Mouse (Mus musculus): ENCODE measurements around the gene Slc39a10. TPM values are rescaled to one million over a fixed set of nuclear protein-coding genes. Genes with fewer than 3 reads are reported as not detected.

The Slc39a10 gene
- polyA plus RNA-seq, 1 experiment from 2014 or later, result 50.5 TPM

GRCm38 (mm10) chr1:46902102-46902683, 9.5 kb upstream of the Slc39a10 start:
- Histone ChIP-seq H3K4me1 (no peaks in the 10 kb centered on the region), H3K4me2 (replicated peaks) (no peak overlapping the region), H3K9me3 (0 out of 2 replicates have a peak, but pooled peaks cover 5% of the 10 kb centered on the region), H3K36me3 (no peaks in the 10 kb centered on the region), H3K4me3 (no peak overlapping the region), H3K27ac (no peak overlapping the region), H3K27me3 (no peaks in the 10 kb centered on the region), H3K9ac (no peak overlapping the region)
- no peak for ATAC-seq (ENCODE audit: low FRiP score, low read depth)
- WGBS, result 51% methylated on average over 2 of the region's 2 CpGs

- H3K4me2 ChIP-seq (replicated peaks), result peak overlapping the region; percentile 21
- 0 out of 2 replicates have a peak overlapping the region, but pooled peaks have one; percentile 10 for H3K27ac ChIP-seq
- peaks cover 8% of the 10 kb centered on the region for H3K4me1 ChIP-seq
- 10% methylated on average over 7 of the region's 7 CpGs for WGBS
- H3K27me3 ChIP-seq, result no peaks in the 10 kb centered on the region
- no peaks in the 10 kb centered on the region for H3K36me3 ChIP-seq
- no peak overlapping the region for H3K9ac ChIP-seq
- ATAC-seq (ENCODE audit: low FRiP score, low read depth), result no peak
- no peak overlapping the region for H3K4me3 ChIP-seq
- H3K9me3 ChIP-seq, result no peaks in the 10 kb centered on the region
These were observed 1.7 kb upstream of the Slc39a10 start for GRCm38 (mm10) chr1:46894281-46894842.

DNA sequence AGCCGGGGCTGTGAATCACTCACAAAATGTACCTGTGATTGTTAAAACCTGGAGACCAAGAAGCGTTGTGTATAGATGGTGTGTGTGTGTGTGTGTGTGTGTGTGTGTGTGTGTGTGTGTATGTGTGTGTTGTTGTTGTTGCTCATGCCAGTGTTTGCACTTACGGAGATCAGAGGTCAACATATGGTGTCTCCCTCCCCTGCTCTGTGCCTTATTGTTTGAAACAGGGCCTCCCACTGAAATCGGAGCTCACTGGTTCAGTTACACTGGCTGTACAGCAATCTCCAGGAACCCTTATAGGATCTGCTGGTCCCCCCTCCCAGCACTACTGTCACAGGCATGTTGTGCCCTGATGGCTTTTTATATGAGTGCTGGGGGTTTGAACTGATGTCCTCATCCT, 3.9 kb downstream of the Slc39a10 start:
- no peak overlapping the region; the same call in 1 of the 2 replicates for H3K27ac ChIP-seq
- H3K36me3 ChIP-seq, result no peaks in the 10 kb centered on the region
- no peaks in the 10 kb centered on the region for H3K27me3 ChIP-seq
- no peak overlapping the region for H3K4me2 ChIP-seq (replicated peaks)
- H3K9ac ChIP-seq, result no peak overlapping the region
- no peaks in the 10 kb centered on the region for H3K9me3 ChIP-seq
- ATAC-seq (ENCODE audit: low FRiP score, low read depth), result no peak
- peaks cover 30% of the 10 kb centered on the region for H3K4me1 ChIP-seq
- H3K4me3 ChIP-seq, result no peak overlapping the region
- WGBS, result 39% methylated on average over 4 of the region's 4 CpGs

DNA sequence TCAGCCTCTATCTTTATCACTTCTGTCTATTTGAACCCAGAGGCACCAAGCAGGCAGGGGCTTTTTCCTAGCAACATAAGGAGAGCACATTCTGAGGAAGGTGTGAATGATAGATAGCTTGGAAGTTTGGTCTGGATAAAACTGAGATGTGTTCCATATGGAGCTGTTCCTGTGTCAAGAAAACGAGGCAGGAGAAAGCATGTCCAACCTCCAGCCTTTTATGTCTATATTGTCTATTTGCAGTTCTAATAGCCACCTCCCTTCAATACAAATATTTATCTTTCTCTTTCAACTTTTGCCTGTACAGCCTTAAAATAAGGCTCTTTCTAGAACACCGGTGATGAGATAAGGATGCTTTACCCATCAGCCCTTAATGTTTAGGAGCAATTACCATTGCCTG, 4.3 kb downstream of the Slc39a10 start:
- no peaks in the 10 kb centered on the region for H3K9me3 ChIP-seq
- no peak overlapping the region for H3K4me2 ChIP-seq (replicated peaks)
- no peak for ATAC-seq (ENCODE audit: low FRiP score, low read depth)
- peaks cover 30% of the 10 kb centered on the region for H3K4me1 ChIP-seq
- H3K27ac ChIP-seq, result peak overlapping the region; percentile 61; the same call in 1 of the 2 replicates
- no peaks in the 10 kb centered on the region for H3K36me3 ChIP-seq
- WGBS, result 25% methylated on average over 2 of the region's 2 CpGs
- H3K9ac ChIP-seq, result no peak overlapping the region
- no peak overlapping the region for H3K4me3 ChIP-seq
- H3K27me3 ChIP-seq, result no peaks in the 10 kb centered on the region

- Histone ChIP-seq H3K4me3 (no peak overlapping the region), H3K4me1 (peaks cover 30% of the 10 kb centered on the region), H3K9ac (no peak overlapping the region), H3K27ac (peak overlapping the region; percentile 61; the same call in 1 of the 2 replicates), H3K4me2 (replicated peaks) (no peak overlapping the region; the same call in 1 of the 2 replicates), H3K9me3 (no peaks in the 10 kb centered on the region), H3K36me3 (no peaks in the 10 kb centered on the region), H3K27me3 (no peaks in the 10 kb centered on the region)
- ATAC-seq (ENCODE audit: low FRiP score, low read depth), result 0 out of 2 replicates have a peak, but pooled peaks have one; percentile 57
- 8% methylated on average over 6 of the region's 6 CpGs for WGBS
These were observed 4.7 kb downstream of the Slc39a10 start for GRCm38 (mm10) chr1:46887908-46888307.

GRCm38 (mm10) chr1:46886091-46886490, 6.6 kb downstream of the Slc39a10 start:
- no peaks in the 10 kb centered on the region for H3K9me3 ChIP-seq
- no peak overlapping the region for H3K9ac ChIP-seq
- H3K4me1 ChIP-seq, result peaks cover 30% of the 10 kb centered on the region
- WGBS, result 24% methylated on average over 9 of the region's 9 CpGs
- H3K4me3 ChIP-seq, result no peak overlapping the region
- no peaks in the 10 kb centered on the region for H3K27me3 ChIP-seq
- H3K4me2 ChIP-seq (replicated peaks), result no peak overlapping the region
- H3K27ac ChIP-seq, result no peak overlapping the region
- 0 out of 2 replicates have a peak, but pooled peaks have one; percentile 29 for ATAC-seq (ENCODE audit: low FRiP score, low read depth)
- H3K36me3 ChIP-seq, result no peaks in the 10 kb centered on the region

GRCm38 (mm10) chr1:46885231-46885630, 7.4 kb downstream of the Slc39a10 start:
- no peaks in the 10 kb centered on the region for H3K9me3 ChIP-seq
- ATAC-seq (ENCODE audit: low FRiP score, low read depth), result no peak
- H3K27me3 ChIP-seq, result no peaks in the 10 kb centered on the region
- H3K36me3 ChIP-seq, result no peaks in the 10 kb centered on the region
- no peak overlapping the region for H3K27ac ChIP-seq
- H3K4me1 ChIP-seq, result peaks cover 30% of the 10 kb centered on the region
- no peak overlapping the region for H3K4me3 ChIP-seq
- WGBS, result 6% methylated on average over 3 of the region's 3 CpGs
- H3K9ac ChIP-seq, result no peak overlapping the region
- peak overlapping the region; percentile 4; the same call in 1 of the 2 replicates for H3K4me2 ChIP-seq (replicated peaks)

- ATAC-seq (ENCODE audit: low FRiP score, low read depth), result no peak
- no peak overlapping the region for H3K27ac ChIP-seq
- no peaks in the 10 kb centered on the region for H3K36me3 ChIP-seq
- H3K27me3 ChIP-seq, result no peaks in the 10 kb centered on the region
- H3K9me3 ChIP-seq, result no peaks in the 10 kb centered on the region
- no peak overlapping the region for H3K9ac ChIP-seq
- no peak overlapping the region for H3K4me3 ChIP-seq
- H3K4me1 ChIP-seq, result peaks cover 2% of the 10 kb centered on the region; the same call in 1 of the 2 replicates
- no peak overlapping the region for H3K4me2 ChIP-seq (replicated peaks)
These were observed 12.7 kb downstream of the Slc39a10 start for GRCm38 (mm10) chr1:46879951-46880350.

DNA sequence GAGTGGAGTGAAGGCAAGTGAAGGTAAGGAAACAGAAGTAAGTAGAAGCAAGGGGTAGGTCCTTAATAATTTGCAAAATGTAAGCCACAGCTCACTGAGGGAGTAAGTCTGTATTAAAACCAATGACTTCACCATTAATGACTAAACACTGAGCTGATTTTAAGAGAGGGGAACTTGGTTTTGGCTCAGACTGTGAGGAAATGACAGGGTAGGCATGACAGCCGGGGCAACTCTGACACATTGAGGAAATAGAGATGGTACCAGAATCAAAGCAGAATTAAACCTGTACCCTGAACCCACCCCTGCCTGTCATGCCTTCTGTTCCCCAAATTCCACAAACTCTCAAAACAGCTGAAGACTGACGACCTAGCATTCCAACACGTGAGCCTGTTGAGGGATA, 18.9 kb downstream of the Slc39a10 start:
- no peaks in the 10 kb centered on the region for H3K27me3 ChIP-seq
- no peak overlapping the region for H3K4me3 ChIP-seq
- H3K9me3 ChIP-seq, result no peaks in the 10 kb centered on the region
- no peak overlapping the region for H3K27ac ChIP-seq
- H3K36me3 ChIP-seq, result no peaks in the 10 kb centered on the region
- H3K9ac ChIP-seq, result no peak overlapping the region
- no peak for ATAC-seq (ENCODE audit: low FRiP score, low read depth)
- WGBS, result 63% methylated on average over 3 of the region's 3 CpGs
- no peaks in the 10 kb centered on the region for H3K4me1 ChIP-seq
- H3K4me2 ChIP-seq (replicated peaks), result no peak overlapping the region

- Histone ChIP-seq H3K9ac (no peak overlapping the region), H3K9me3 (no peaks in the 10 kb centered on the region), H3K27me3 (no peaks in the 10 kb centered on the region), H3K4me2 (replicated peaks) (no peak overlapping the region), H3K27ac (no peak overlapping the region), H3K4me1 (no peaks in the 10 kb centered on the region), H3K4me3 (no peak overlapping the region), H3K36me3 (no peaks in the 10 kb centered on the region)
- no peak for ATAC-seq (ENCODE audit: low FRiP score, low read depth)
These were observed 22.9 kb downstream of the Slc39a10 start for GRCm38 (mm10) chr1:46869788-46870187.

GRCm38 (mm10) chr1:46864175-46864885, 28.3 kb downstream of the Slc39a10 start:
- Histone ChIP-seq H3K27ac (no peak overlapping the region), H3K36me3 (no peaks in the 10 kb centered on the region), H3K27me3 (no peaks in the 10 kb centered on the region), H3K9ac (no peak overlapping the region), H3K4me2 (replicated peaks) (no peak overlapping the region), H3K4me3 (no peak overlapping the region), H3K4me1 (0 out of 2 replicates have a peak, but pooled peaks cover 2% of the 10 kb centered on the region), H3K9me3 (no peaks in the 10 kb centered on the region)
- WGBS, result 81% methylated on average over 7 of the region's 7 CpGs
- ATAC-seq (ENCODE audit: low FRiP score, low read depth), result no peak

- no peak overlapping the region for H3K4me2 ChIP-seq (replicated peaks)
- H3K36me3 ChIP-seq, result no peaks in the 10 kb centered on the region
- H3K27me3 ChIP-seq, result no peaks in the 10 kb centered on the region
- H3K4me1 ChIP-seq, result 0 out of 2 replicates have a peak, but pooled peaks cover 4% of the 10 kb centered on the region
- no peaks in the 10 kb centered on the region for H3K9me3 ChIP-seq
- 82% methylated on average over 2 of the region's 2 CpGs for WGBS
- no peak overlapping the region for H3K27ac ChIP-seq
- no peak overlapping the region for H3K9ac ChIP-seq
- ATAC-seq (ENCODE audit: low FRiP score, low read depth), result no peak
- H3K4me3 ChIP-seq, result no peak overlapping the region
These were observed 29.2 kb downstream of the Slc39a10 start for GRCm38 (mm10) chr1:46863434-46863833.
